Mouse (Mus musculus) kidney, postnatal 10 days (tissue): ENCODE results near the gene Ncor2.

ENCODE experiments used
- DNase-seq: peaks from one replicate; pipeline ENCODE4 v3.0.0; 2021; ENCODE audit warnings: mixed read lengths

The Ncor2 gene

GRCm38 (mm10) chr5:125014497-125014896 lies 164.5 kb downstream of the Ncor2 start:
- peak; percentile 86 for DNase-seq

GRCm38 (mm10) chr5:125011628-125012027 lies 167.4 kb downstream of the Ncor2 start:
- no peak for DNase-seq

- DNase-seq, result no peak
Observed at GRCm38 (mm10) chr5:125011166-125011565, 167.9 kb downstream of the Ncor2 start.

- no peak for DNase-seq
Observed at GRCm38 (mm10) chr5:125006896-125007295, 172.1 kb downstream of the Ncor2 start.

GRCm38 (mm10) chr5:125005871-125006652 lies 173.0 kb downstream of the Ncor2 start:
- DNase-seq, result peak; percentile 59

- no peak for DNase-seq
Observed at GRCm38 (mm10) chr5:125003873-125004255, 175.2 kb downstream of the Ncor2 start.

GRCm38 (mm10) chr5:125002969-125003872 lies 175.8 kb downstream of the Ncor2 start, which contains the start of gene Rflna:
TSS of gene Rflna (plus strand) at chr5:125003221.
- DNase-seq, result peak; percentile 88

GRCm38 (mm10) chr5:125000756-125001250 lies 178.2 kb downstream of the Ncor2 start:
- DNase-seq, result no peak

GRCm38 (mm10) chr5:124997913-124998312 lies 181.1 kb downstream of the Ncor2 start:
- DNase-seq, result no peak

- peak; percentile 71 for DNase-seq
Observed at GRCm38 (mm10) chr5:124996816-124997215, 182.2 kb downstream of the Ncor2 start.

- DNase-seq, result peak; percentile 76
Observed at GRCm38 (mm10) chr5:124992891-124993290, 186.1 kb downstream of the Ncor2 start.

GRCm38 (mm10) chr5:124992323-124992722 lies 186.7 kb downstream of the Ncor2 start:
- no peak for DNase-seq

GRCm38 (mm10) chr5:124989724-124990123 lies 189.3 kb downstream of the Ncor2 start:
- DNase-seq, result no peak

- peak; percentile 42 for DNase-seq
Observed at GRCm38 (mm10) chr5:124986656-124987055, 192.4 kb downstream of the Ncor2 start.

GRCm38 (mm10) chr5:124986222-124986621 lies 192.8 kb downstream of the Ncor2 start:
- DNase-seq, result no peak

- DNase-seq, result peak; percentile 45
Observed at GRCm38 (mm10) chr5:124969790-124970189, 209.2 kb downstream of the Ncor2 start.
